Mouse (Mus musculus): Measurements from ENCODE around the gene Golm1.

- TF ChIP-seq CTCF (IDR thresholded peaks at IDR 0.05), result no peak
- TF ChIP-seq EP300 (IDR thresholded peaks at IDR 0.05; ENCODE audit: insufficient read depth, low read depth, low read length), result no peak
Measured at GRCm38 (mm10) chr13:59590691-59591090, 84.9 kb downstream of the Golm1 start.
